Mouse (Mus musculus): ENCODE results near the gene Prdm16. TPM values are rescaled to one million over a fixed set of nuclear protein-coding genes. Genes with fewer than 3 reads are reported as not detected.

Prdm16 gene
- polyA plus RNA-seq, 1 experiment from 2014 or later, result 22.1 TPM

DNA sequence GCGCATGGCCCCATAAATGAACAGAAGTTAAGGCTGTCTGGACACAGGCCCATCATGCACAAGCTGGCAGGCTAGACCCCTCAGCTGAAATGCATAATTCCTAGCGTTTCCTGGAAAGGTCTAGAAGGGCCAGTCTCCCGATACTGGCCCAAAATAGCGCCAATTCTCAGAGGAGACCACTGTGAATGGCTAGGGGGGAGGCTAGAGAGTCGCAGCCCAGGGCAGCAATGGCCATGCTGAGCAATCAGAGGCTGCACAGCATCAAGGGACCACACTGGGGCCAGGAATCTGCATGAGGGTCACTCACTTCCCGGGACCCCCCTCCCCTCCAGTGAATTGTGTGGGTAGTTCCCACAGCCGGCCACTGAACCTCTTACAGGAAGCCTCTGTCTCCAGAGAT is 353.0 kb downstream of the Prdm16 start:
- Histone ChIP-seq H3K9ac (no peak overlapping the region), H3K27me3 (no peaks in the 10 kb centered on the region), H3K4me3 (replicated peaks) (no peak overlapping the region), H3K4me1 (peaks cover 3% of the 10 kb centered on the region; the same call in 1 of the 2 replicates), H3K4me2 (no peak overlapping the region), H3K9me3 (replicated peaks) (no peaks in the 10 kb centered on the region), H3K36me3 (peaks cover 24% of the 10 kb centered on the region), H3K27ac (no peak overlapping the region)
- WGBS, result 59% methylated on average over 7 of the region's 7 CpGs
- no peak for ATAC-seq (replicated peaks; ENCODE audit: low FRiP score)

DNA sequence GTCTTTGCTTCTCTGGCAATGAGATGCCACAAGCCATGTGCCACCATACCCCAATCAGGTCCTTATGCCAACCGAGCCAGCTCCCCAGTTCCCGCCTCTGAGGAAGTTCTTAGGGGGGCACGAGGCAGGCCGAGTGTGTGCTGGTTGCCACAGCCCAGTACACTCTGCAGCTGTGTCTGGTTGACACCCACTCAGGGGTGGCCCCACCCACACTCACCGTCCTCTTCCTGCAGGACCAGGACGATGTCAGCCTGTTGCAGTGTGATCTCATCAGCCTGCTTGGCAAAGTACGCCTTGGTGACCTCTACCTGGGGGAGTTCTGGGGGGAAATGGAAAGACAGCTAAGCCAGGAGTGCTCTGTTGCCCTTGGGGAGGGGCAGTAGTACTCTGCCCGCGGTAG is 357.2 kb downstream of the Prdm16 start:
- Histone ChIP-seq H3K36me3 (peaks cover 22% of the 10 kb centered on the region), H3K4me3 (replicated peaks) (no peak overlapping the region), H3K27ac (no peak overlapping the region), H3K9me3 (replicated peaks) (no peaks in the 10 kb centered on the region), H3K4me2 (no peak overlapping the region), H3K9ac (no peak overlapping the region), H3K4me1 (peaks cover 3% of the 10 kb centered on the region; the same call in 1 of the 2 replicates), H3K27me3 (no peaks in the 10 kb centered on the region)
- WGBS, result 44% methylated on average over 9 of the region's 9 CpGs
- ATAC-seq (replicated peaks; ENCODE audit: low FRiP score), result peak; percentile 30; the same call in 1 of the 2 replicates

DNA sequence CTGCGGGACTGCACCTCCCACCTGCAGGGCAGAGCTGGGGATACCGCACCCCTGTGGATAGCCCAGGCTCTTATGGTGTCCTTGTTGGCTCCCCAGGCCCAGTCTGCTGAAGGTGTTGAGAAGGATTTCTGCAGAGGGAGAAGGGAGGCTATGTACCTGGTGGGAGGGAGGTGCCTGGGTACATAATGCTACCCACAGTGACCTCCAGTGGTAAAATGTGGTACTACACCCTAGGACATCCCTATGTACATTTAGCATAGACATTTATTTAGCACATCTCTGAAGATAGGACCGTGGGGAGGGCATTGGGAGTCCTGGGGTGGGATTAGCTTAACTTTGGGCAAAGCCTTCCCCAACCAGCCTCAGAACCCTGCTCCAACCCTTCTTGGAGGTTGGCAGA is 363.7 kb downstream of the Prdm16 start:
- 54% methylated on average over 3 of the region's 3 CpGs for WGBS
- Histone ChIP-seq H3K4me3 (replicated peaks) (no peak overlapping the region), H3K27me3 (no peaks in the 10 kb centered on the region), H3K9me3 (replicated peaks) (no peaks in the 10 kb centered on the region), H3K4me2 (no peak overlapping the region), H3K9ac (no peak overlapping the region), H3K4me1 (peaks cover 15% of the 10 kb centered on the region; the same call in 1 of the 2 replicates), H3K36me3 (peaks cover 3% of the 10 kb centered on the region; the same call in 1 of the 2 replicates), H3K27ac (no peak overlapping the region)
- ATAC-seq (replicated peaks; ENCODE audit: low FRiP score), result no peak

DNA sequence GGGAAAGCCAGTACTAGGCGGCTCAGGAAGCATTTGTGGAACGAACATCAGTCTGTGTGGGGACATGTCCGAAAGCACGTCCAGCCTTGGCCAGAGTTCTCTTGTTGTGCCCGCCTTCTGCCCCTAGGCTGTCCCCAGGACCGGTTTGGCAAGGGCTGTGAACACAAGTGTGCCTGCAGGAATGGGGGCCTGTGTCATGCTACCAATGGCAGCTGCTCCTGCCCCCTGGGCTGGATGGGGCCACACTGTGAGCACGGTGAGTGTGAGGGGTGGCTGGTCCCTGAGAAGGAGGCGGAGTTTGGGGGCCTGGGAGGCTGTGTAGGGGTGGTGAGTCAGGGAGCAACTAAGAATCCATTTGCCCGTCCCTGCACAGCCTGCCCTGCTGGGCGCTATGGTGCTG is 367.2 kb downstream of the Prdm16 start:
- peak overlapping the region; percentile 80 for H3K27ac ChIP-seq
- peak overlapping the region; percentile 39 for H3K4me2 ChIP-seq
- peaks cover 15% of the 10 kb centered on the region; the same call in 1 of the 2 replicates for H3K4me1 ChIP-seq
- 0 out of 2 replicates have a peak overlapping the region, but pooled peaks have one; percentile 10 for H3K4me3 ChIP-seq (replicated peaks)
- no peaks in the 10 kb centered on the region for H3K27me3 ChIP-seq
- no peaks in the 10 kb centered on the region for H3K9me3 ChIP-seq (replicated peaks)
- no peaks in the 10 kb centered on the region; the same call in 1 of the 2 replicates for H3K36me3 ChIP-seq
- H3K9ac ChIP-seq, result no peak overlapping the region
- 56% methylated on average over 10 of the region's 10 CpGs for WGBS
- ATAC-seq (replicated peaks; ENCODE audit: low FRiP score), result peak; percentile 84

DNA sequence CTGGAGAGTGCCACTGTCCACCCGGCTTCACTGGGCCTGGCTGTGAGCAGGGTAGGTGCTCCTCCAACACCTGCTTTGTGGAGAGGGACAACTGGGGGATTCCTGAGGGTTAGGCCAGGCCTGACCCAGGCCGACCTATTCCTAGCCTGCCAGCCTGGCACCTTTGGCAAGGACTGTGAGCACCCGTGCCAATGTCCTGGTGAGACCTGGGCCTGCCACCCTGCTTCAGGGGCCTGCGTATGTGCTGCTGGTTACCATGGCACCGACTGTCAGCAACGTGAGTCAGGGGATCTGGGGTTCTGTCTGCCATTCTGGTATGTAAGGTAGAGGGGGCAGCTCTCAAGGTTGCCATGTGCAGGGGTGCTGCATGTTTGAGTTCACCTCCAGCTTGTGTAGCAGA is 369.2 kb downstream of the Prdm16 start:
- no peak overlapping the region for H3K4me3 ChIP-seq (replicated peaks)
- H3K9me3 ChIP-seq (replicated peaks), result no peaks in the 10 kb centered on the region
- no peaks in the 10 kb centered on the region for H3K27me3 ChIP-seq
- no peak overlapping the region for H3K27ac ChIP-seq
- no peak overlapping the region for H3K4me2 ChIP-seq
- 84% methylated on average over 6 of the region's 6 CpGs for WGBS
- peaks cover 5% of the 10 kb centered on the region for H3K36me3 ChIP-seq
- no peak for ATAC-seq (replicated peaks; ENCODE audit: low FRiP score)
- peaks cover 15% of the 10 kb centered on the region; the same call in 1 of the 2 replicates for H3K4me1 ChIP-seq
- H3K9ac ChIP-seq, result no peak overlapping the region

Other genes starting within 250 kb of the Prdm16 start
- gene Actrt2, start 31.0 kb upstream of the Prdm16 start, polyA plus RNA-seq (2015; fragmentation: Nextera tagmentation; extraction: Ambion mirVana), result not detected in 2 replicates
- 0.18 and 0.99 TPM in 2 replicates for gene Ttc34, start 200.6 kb upstream of the Prdm16 start, polyA plus RNA-seq (2015; fragmentation: Nextera tagmentation; extraction: Ambion mirVana)
- 0.22 and 0.42 TPM in 2 replicates for gene Mmel1, start 232.7 kb upstream of the Prdm16 start, polyA plus RNA-seq (2015; fragmentation: Nextera tagmentation; extraction: Ambion mirVana)

Measured in kidney, embryonic 15.5 days (tissue).